Mouse (Mus musculus): ENCODE measurements around the gene Olfr394. TPM values are rescaled to one million over a fixed set of nuclear protein-coding genes. Genes with fewer than 3 reads are reported as not detected.
"Not testable (repeated sequence)": the region's sequence is repeated elsewhere in the genome, so short reads cannot be mapped to it uniquely, and the experiment has no call there.

The Olfr394 gene
- total RNA-seq (2021), result not detected

DNA sequence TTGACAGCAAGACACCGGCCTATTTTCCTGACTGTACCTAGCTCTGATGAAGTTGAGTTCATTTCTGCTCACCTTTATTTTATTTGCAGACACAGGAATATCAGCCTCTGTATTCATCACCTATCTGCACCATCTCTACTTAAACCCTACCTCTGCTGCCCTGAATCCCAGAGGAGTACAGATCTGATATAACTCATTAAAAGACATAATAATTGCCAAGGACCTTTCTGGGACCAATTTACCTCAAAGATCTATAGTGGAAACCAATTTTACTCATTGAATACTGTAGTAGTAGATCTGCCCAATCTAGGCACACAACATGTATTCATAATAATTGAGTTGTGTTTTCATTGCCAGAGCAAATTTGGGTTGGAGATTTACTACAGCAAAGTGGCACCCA lies at the start of gene Olfr394:
TSS of gene Olfr394 (minus strand) at position 101 of the 400 bp plus-strand sequence.
- no peak for DNase-seq (ENCODE audit: low spot score in 2 of 2)
- intact Hi-C loops (cut with DNase I), result no loop called here

DNA sequence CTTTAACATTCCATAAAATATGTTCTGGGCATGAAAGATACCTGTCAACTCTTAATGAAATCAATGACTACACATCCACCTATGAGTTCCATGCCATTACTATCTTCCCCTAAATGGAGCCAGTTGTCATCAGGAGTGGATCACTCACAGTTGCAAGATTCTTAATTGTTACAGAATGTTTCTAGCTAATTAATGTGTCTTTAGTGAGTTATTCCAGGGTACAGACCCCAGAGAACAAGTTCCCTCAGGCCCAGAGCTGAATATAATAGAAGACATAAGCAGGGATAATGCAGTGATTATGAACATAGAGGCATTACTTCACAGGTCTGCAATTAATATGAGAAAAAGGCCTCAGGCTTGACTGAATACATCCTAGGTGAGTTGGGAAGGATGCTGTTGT lies 45.8 kb upstream of the Olfr394 start, which contains the start of gene Olfr23:
TSS of gene Olfr23 (plus strand) at position 301 of the 400 bp plus-strand sequence.
- no peak for DNase-seq (ENCODE audit: low spot score in 2 of 2)
- intact Hi-C loops (cut with DNase I), result no loop called here

DNA sequence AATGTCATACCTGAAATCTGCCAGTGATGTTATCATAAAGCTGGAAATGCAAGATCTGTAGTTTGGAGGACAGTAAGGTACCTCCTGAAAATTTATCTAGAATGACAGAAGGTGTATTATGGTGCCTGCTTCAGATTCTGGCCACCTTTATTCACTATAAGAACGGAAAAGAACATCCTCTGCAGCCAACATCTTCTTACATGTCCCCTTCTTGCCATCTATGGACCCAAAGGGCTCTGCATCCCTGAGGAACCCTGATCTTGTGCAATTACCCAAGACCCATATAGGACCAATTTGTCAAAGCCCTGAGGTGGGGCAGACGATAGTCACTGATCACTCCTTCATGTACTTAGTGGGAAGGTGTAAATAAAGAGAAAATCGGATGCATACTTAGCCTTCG lies 18.6 kb upstream of the Olfr394 start, which contains the start of gene Olfr395:
TSS of gene Olfr395 (minus strand) at position 101 of the 400 bp plus-strand sequence.
- intact Hi-C loops (cut with DNase I); DNase-seq (ENCODE audit: low spot score in 2 of 2): not testable (repeated sequence)

- no peak for DNase-seq (ENCODE audit: low spot score in 2 of 2)
- intact Hi-C loops (cut with DNase I), result no loop called here
Observed at GRCm38 (mm10) chr11:73851354-73851753, 39.2 kb downstream of the Olfr394 start, which contains the start of gene Olfr393. TSS of gene Olfr393 (minus strand) at chr11:73851454.

Other genes starting within 250 kb of the Olfr394 start
- gene Zfp735, start 202.0 kb downstream of the Olfr394 start, total RNA-seq (2021), result not detected
- gene Olfr389, start 110.1 kb downstream of the Olfr394 start, total RNA-seq (2021), result not detected
- gene Olfr390, start 107.8 kb downstream of the Olfr394 start, total RNA-seq (2021), result not detected
- not detected for gene Olfr391-ps, start 87.7 kb downstream of the Olfr394 start, total RNA-seq (2021)
- not detected for gene Olfr392, start 73.7 kb downstream of the Olfr394 start, total RNA-seq (2021)
- not detected for gene Olfr393, start 39.3 kb downstream of the Olfr394 start, total RNA-seq (2021)
- gene Olfr395, start 18.5 kb upstream of the Olfr394 start, total RNA-seq (2021), result not detected
- not detected for gene Olfr23, start 45.9 kb upstream of the Olfr394 start, total RNA-seq (2021)
- gene Olfr397, start 70.0 kb upstream of the Olfr394 start, total RNA-seq (2021), result not detected
- not detected for gene Olfr398, start 99.6 kb upstream of the Olfr394 start, total RNA-seq (2021)
- gene Olfr139, start 165.8 kb upstream of the Olfr394 start, total RNA-seq (2021), result not detected
- not detected for gene Olfr399, start 165.8 kb upstream of the Olfr394 start, total RNA-seq (2021)
- not detected for gene Zfp616, start 179.2 kb upstream of the Olfr394 start, total RNA-seq (2021)
- gene Olfr401, start 222.9 kb upstream of the Olfr394 start, total RNA-seq (2021), result not detected

Measured in left cerebral cortex, postnatal 25 days (tissue).